Mouse (Mus musculus): ENCODE results near the gene Phgdh. TPM values are rescaled to one million over a fixed set of nuclear protein-coding genes. Genes with fewer than 3 reads are reported as not detected.
A peak's percentile ranks its signal among the peaks of the same experiment; 100 is the strongest.

The Phgdh gene
- polyA plus RNA-seq, 2 experiments: 121 to 207 TPM

GRCm38 (mm10) chr3:98382246-98382939 is 42.6 kb upstream of the Phgdh start, which contains the start of gene Zfp697:
TSS of gene Zfp697 (plus strand) at chr3:98382461.
- Histone ChIP-seq H3K9me3 (ENCODE audit: control insufficient read depth, low read length) (no peaks in the 10 kb centered on the region), H3K4me3 (ENCODE audit: insufficient read depth in 1 of 2, low read depth in 2 of 2, low read length in 2 of 2) (peak within 1 kb of the TSS; percentile 58 to 62), H3K27me3 (ENCODE audit: control insufficient read depth, insufficient read depth, low read length) (peaks cover 17% of the 10 kb centered on the region), H3K27ac (no peak within 1 kb of the TSS), H3K36me3 (replicated peaks; ENCODE audit: control insufficient read depth, insufficient read depth, low read depth) (no peaks in the 10 kb centered on the region), H3K4me1 (replicated peaks; ENCODE audit: control insufficient read depth in 2 of 2, insufficient read depth in 2 of 2, low read length in 1 of 2) (peaks cover 0 to 6% of the 10 kb centered on the region in 2 experiments; a peak in 1 of 4 replicates), H3K4me2 (ENCODE audit: low read depth) (peak within 1 kb of the TSS; percentile 52), H3K9ac (replicated peaks) (no peak within 1 kb of the TSS; the same call in 1 of the 2 replicates)
- TF ChIP-seq CTCF (IDR thresholded peaks at IDR 0.05; ENCODE audit: low read depth) (no peak), EP300 (IDR thresholded peaks at IDR 0.05; ENCODE audit: low read depth) (no peak)
- DNase-seq (ENCODE audit: low read depth in 3 of 3, low spot score in 3 of 3): no peak
- WGBS (ENCODE audit: insufficient replicate concordance): 1% methylated on average over 42 of the region's 42 CpGs
- ATAC-seq (ENCODE audit: insufficient read depth): peak; percentile 28

- ATAC-seq (ENCODE audit: insufficient read depth) (peak; percentile 21; the same call in 1 of the 2 replicates), DNase-seq (ENCODE audit: low read depth in 3 of 3, low spot score in 3 of 3) (no peak)
- Histone ChIP-seq H3K9ac (replicated peaks) (no peak overlapping the region; the same call in 1 of the 2 replicates), H3K4me2 (ENCODE audit: low read depth) (peak overlapping the region; percentile 52; the same call in 1 of the 2 replicates), H3K4me3 (ENCODE audit: insufficient read depth in 1 of 2, low read depth in 2 of 2, low read length in 2 of 2) (peak overlapping the region; percentile 58 to 62), H3K9me3 (ENCODE audit: control insufficient read depth, low read length) (no peaks in the 10 kb centered on the region), H3K27ac (no peak overlapping the region), H3K27me3 (ENCODE audit: control insufficient read depth, insufficient read depth, low read length) (peaks cover 17% of the 10 kb centered on the region), H3K36me3 (replicated peaks; ENCODE audit: control insufficient read depth, insufficient read depth, low read depth) (no peaks in the 10 kb centered on the region), H3K4me1 (replicated peaks; ENCODE audit: control insufficient read depth in 2 of 2, insufficient read depth in 2 of 2, low read length in 1 of 2) (peaks cover 0 to 6% of the 10 kb centered on the region in 2 experiments; a peak in 1 of 4 replicates)
- no peak for TF ChIP-seq EP300 (IDR thresholded peaks at IDR 0.05; ENCODE audit: low read depth)
- TF ChIP-seq CTCF (IDR thresholded peaks at IDR 0.05; ENCODE audit: low read depth): peak; percentile 26; the same call in 1 of the 2 replicates
- WGBS (ENCODE audit: insufficient replicate concordance): 6% methylated on average over 17 of the region's 17 CpGs
Observed at GRCm38 (mm10) chr3:98381677-98382245, 42.0 kb upstream of the Phgdh start.

GRCm38 (mm10) chr3:98379236-98379635 is 39.4 kb upstream of the Phgdh start:
- no peak overlapping the region for H3K4me3 ChIP-seq (ENCODE audit: insufficient read depth in 1 of 2, low read depth in 2 of 2, low read length in 2 of 2)
- no peak overlapping the region for H3K9ac ChIP-seq (replicated peaks)
- H3K27me3 ChIP-seq (ENCODE audit: control insufficient read depth, insufficient read depth, low read length): peaks cover 17% of the 10 kb centered on the region
- H3K4me2 ChIP-seq (ENCODE audit: low read depth): no peak overlapping the region
- DNase-seq (ENCODE audit: low read depth in 3 of 3, low spot score in 3 of 3): no peak
- H3K36me3 ChIP-seq (replicated peaks; ENCODE audit: control insufficient read depth, insufficient read depth, low read depth): no peaks in the 10 kb centered on the region
- no peak for TF ChIP-seq EP300 (IDR thresholded peaks at IDR 0.05; ENCODE audit: low read depth)
- TF ChIP-seq CTCF (IDR thresholded peaks at IDR 0.05; ENCODE audit: low read depth): no peak
- WGBS (ENCODE audit: insufficient replicate concordance): 37% methylated on average over 7 of the region's 7 CpGs
- H3K9me3 ChIP-seq (ENCODE audit: control insufficient read depth, low read length): no peaks in the 10 kb centered on the region
- no peak overlapping the region for H3K27ac ChIP-seq
- H3K4me1 ChIP-seq (replicated peaks; ENCODE audit: control insufficient read depth in 2 of 2, insufficient read depth in 2 of 2, low read length in 1 of 2): peaks cover 0 to 6% of the 10 kb centered on the region in 2 experiments; a peak in 1 of 4 replicates
- ATAC-seq (ENCODE audit: insufficient read depth): no peak

- Histone ChIP-seq H3K4me3 (ENCODE audit: insufficient read depth in 1 of 2, low read depth in 2 of 2, low read length in 2 of 2) (no peak overlapping the region), H3K9ac (replicated peaks) (no peak overlapping the region), H3K9me3 (ENCODE audit: control insufficient read depth, low read length) (no peaks in the 10 kb centered on the region), H3K27me3 (ENCODE audit: control insufficient read depth, insufficient read depth, low read length) (peaks cover 17% of the 10 kb centered on the region), H3K4me2 (ENCODE audit: low read depth) (no peak overlapping the region), H3K36me3 (replicated peaks; ENCODE audit: control insufficient read depth, insufficient read depth, low read depth) (no peaks in the 10 kb centered on the region), H3K4me1 (replicated peaks; ENCODE audit: control insufficient read depth in 2 of 2, insufficient read depth in 2 of 2, low read length in 1 of 2) (peaks cover 0 to 6% of the 10 kb centered on the region in 2 experiments; a peak in 1 of 4 replicates), H3K27ac (no peak overlapping the region)
- WGBS (ENCODE audit: insufficient replicate concordance): 60% methylated on average over 4 of the region's 4 CpGs
- TF ChIP-seq EP300 (IDR thresholded peaks at IDR 0.05; ENCODE audit: low read depth): no peak
- DNase-seq (ENCODE audit: low read depth in 3 of 3, low spot score in 3 of 3): no peak
- ATAC-seq (ENCODE audit: insufficient read depth): no peak
Observed at GRCm38 (mm10) chr3:98378267-98378666, 38.5 kb upstream of the Phgdh start.

GRCm38 (mm10) chr3:98374980-98375379 is 35.2 kb upstream of the Phgdh start:
- Histone ChIP-seq H3K4me2 (ENCODE audit: low read depth) (no peak overlapping the region), H3K36me3 (replicated peaks; ENCODE audit: control insufficient read depth, insufficient read depth, low read depth) (no peaks in the 10 kb centered on the region), H3K4me1 (replicated peaks; ENCODE audit: control insufficient read depth in 2 of 2, insufficient read depth in 2 of 2, low read length in 1 of 2) (peaks cover 0 to 6% of the 10 kb centered on the region in 2 experiments; a peak in 1 of 4 replicates), H3K9ac (replicated peaks) (no peak overlapping the region), H3K4me3 (ENCODE audit: insufficient read depth in 1 of 2, low read depth in 2 of 2, low read length in 2 of 2) (no peak overlapping the region), H3K9me3 (ENCODE audit: control insufficient read depth, low read length) (no peaks in the 10 kb centered on the region), H3K27me3 (ENCODE audit: control insufficient read depth, insufficient read depth, low read length) (no peaks in the 10 kb centered on the region), H3K27ac (no peak overlapping the region)
- DNase-seq (ENCODE audit: low read depth in 3 of 3, low spot score in 3 of 3): no peak
- TF ChIP-seq EP300 (IDR thresholded peaks at IDR 0.05; ENCODE audit: low read depth): no peak
- WGBS (ENCODE audit: insufficient replicate concordance): 55% methylated on average over 5 of the region's 5 CpGs
- no peak for ATAC-seq (ENCODE audit: insufficient read depth)
